Mouse (Mus musculus) small intestine, adult 2 months (tissue): ENCODE data around the gene Ahnak2.

Source experiments
- CTCF ChIP-seq: fragments of 200-500 bp; IDR thresholded peaks from 2 replicates; pipeline ENCODE4 v1.5.1; 2012; ENCODE audit warnings: low read depth, mild to moderate bottlenecking, control low read depth, inconsistent platforms, low read length, moderate library complexity, mixed read lengths; ENCODE audit not compliant: insufficient replicate concordance, insufficient read length; ENCODE audit errors: extremely low read depth
- POLR2A ChIP-seq: fragments of 200-500 bp; IDR thresholded peaks from 2 replicates; pipeline ENCODE4 v1.6.1; 2012; ENCODE audit warnings: low read depth, mild to moderate bottlenecking, control low read depth, inconsistent platforms, low read length, moderate library complexity

DNA sequence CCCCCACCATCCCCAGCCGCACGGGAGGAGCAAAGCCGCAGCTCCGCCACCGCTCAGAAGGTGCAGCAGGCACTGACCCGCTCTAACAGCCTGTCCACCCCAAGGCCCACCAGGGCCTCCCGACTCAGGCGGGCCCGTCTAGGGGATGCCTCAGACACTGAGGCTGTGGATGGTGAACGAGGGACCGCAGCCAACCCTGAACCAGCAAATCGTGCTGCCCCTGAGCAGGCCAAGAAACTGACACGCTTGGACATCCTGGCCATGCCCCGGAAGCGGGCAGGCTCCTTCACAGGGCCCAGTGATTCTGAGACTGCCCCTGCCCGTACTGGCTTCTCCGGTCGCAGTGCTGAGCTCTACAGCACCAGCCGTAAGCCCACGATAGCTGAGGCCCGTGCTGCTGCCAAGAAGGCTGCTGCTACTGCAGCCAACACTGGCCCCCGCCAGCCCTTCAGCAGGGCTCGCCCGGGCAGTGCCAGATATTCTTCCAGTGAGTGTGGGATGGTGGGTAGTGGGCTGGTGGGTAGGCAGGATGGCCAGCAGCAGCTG is 63.4 kb downstream of the Ahnak2 start:
- no peak for TF ChIP-seq POLR2A
- TF ChIP-seq CTCF, result no peak
